Comparison of ENCODE assay signal across 13 mouse cellular contexts in genomic region chr2:145760121-145760520, GRCm38 (mm10).
"Had no signal": no experiment of that assay in that cellular context is flagged by ENCODE, and none has a peak within 500 bp of the region (broad histone marks: within the 10 kb centered on the region; RNA-seq: fewer than 3 reads in every experiment).

No protein-coding gene starts in this region.

- H3K9ac ChIP-seq: limb, embryonic 12.5 days; liver, embryonic 13.5 days; liver, postnatal 0 days had no signal

- H3K4me2 ChIP-seq: limb, embryonic 12.5 days; liver, embryonic 13.5 days had no signal

- H3K36me3 ChIP-seq: limb, embryonic 12.5 days; liver, embryonic 13.5 days had no signal

- H3K4me3 ChIP-seq: layer of hippocampus, adult 2 months; limb, embryonic 12.5 days; liver, embryonic 13.5 days had no signal

- H3K9me3 ChIP-seq: limb, embryonic 12.5 days; liver, embryonic 13.5 days had no signal

- H3K27ac ChIP-seq: kidney, postnatal 0 days; layer of hippocampus, adult 2 months; limb, embryonic 12.5 days; liver, embryonic 13.5 days had no signal

- H3K27me3 ChIP-seq: limb, embryonic 12.5 days; liver, embryonic 13.5 days had no signal

- DNase-seq: kidney, adult 18-20 months; kidney, postnatal 4 days; liver; liver, embryonic 13.5 days; liver, postnatal 0 days; lung, postnatal 36 days; midbrain, embryonic 14.5 days; right cerebral cortex, adult 18-20 months; thymus, adult 18-20 months; thymus, postnatal 14 days had no signal

- H3K4me1 ChIP-seq: limb, embryonic 12.5 days; liver, embryonic 13.5 days had no signal

- ATAC-seq: liver, postnatal 0 days had no signal
